Mouse (Mus musculus): ENCODE measurements around the gene Aldh1b1.

Gene Aldh1b1

GRCm38 (mm10) chr4:45824049-45824760 lies 25.4 kb downstream of the Aldh1b1 start:
- H3K9me3 ChIP-seq (ENCODE audit: low read length): no peaks in the 10 kb centered on the region
- H3K4me3 ChIP-seq (replicated peaks; ENCODE audit: low read length): no peak overlapping the region
- H3K4me1 ChIP-seq (replicated peaks; ENCODE audit: low read depth, low read length): peaks cover 51% of the 10 kb centered on the region
- H3K36me3 ChIP-seq (ENCODE audit: insufficient read depth, low read length): no peaks in the 10 kb centered on the region
- H3K27me3 ChIP-seq (ENCODE audit: insufficient read depth, low read length): peaks cover 80% of the 10 kb centered on the region
- TF ChIP-seq CTCF (conservative IDR thresholded peaks at IDR 0.05; ENCODE audit: low read length): no peak
- no peak for TF ChIP-seq POU5F1 (IDR thresholded peaks at IDR 0.05; ENCODE audit: borderline replicate concordance, low read length)
- no peak for TF ChIP-seq NANOG (IDR thresholded peaks at IDR 0.05; ENCODE audit: borderline replicate concordance, low read length)

DNA sequence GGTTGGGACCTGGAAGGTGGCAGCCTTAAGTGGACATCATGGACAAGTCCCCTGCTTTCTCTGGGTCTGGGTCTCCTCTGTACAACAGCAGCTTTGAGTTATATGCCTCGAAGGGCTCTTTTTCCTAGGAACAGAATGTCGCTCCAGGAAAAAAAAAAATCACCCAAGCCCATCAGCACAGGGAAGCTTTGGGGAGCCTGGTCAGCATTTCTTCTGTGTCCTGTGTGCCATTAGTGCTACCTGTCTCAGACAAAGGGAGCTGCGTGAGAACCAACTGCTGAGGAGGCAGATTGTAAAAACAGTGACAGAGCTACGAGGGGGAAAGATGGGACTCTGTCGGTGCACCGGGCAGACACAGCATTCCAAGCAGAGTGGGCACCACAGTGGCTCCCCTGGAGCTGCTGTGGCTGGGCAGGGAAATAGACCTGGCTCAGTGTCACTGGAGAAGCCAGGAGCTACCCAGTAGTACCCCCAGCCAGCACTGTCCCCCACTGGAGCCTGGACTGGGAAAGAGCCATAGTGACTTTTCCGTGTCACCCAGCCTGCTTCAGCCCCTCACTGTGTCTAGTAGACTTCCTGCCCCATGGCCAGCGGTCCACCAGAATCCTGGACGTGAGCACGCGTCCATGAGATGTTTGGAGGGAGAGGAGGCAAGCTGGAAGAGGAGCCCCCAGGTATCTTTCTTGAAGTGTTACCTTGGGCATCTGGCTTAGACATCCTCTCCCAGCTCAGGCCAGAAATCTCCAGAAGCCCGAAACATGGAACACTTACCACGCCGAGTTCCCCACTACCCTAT lies 26.1 kb downstream of the Aldh1b1 start:
- Histone ChIP-seq H3K9me3 (ENCODE audit: low read length) (no peaks in the 10 kb centered on the region), H3K36me3 (ENCODE audit: insufficient read depth, low read length) (no peaks in the 10 kb centered on the region), H3K4me3 (replicated peaks; ENCODE audit: low read length) (no peak overlapping the region), H3K27me3 (ENCODE audit: insufficient read depth, low read length) (peaks cover 88% of the 10 kb centered on the region), H3K4me1 (replicated peaks; ENCODE audit: low read depth, low read length) (peaks cover 51% of the 10 kb centered on the region)
- TF ChIP-seq NANOG (IDR thresholded peaks at IDR 0.05; ENCODE audit: borderline replicate concordance, low read length): no peak
- no peak for TF ChIP-seq POU5F1 (IDR thresholded peaks at IDR 0.05; ENCODE audit: borderline replicate concordance, low read length)
- TF ChIP-seq CTCF (conservative IDR thresholded peaks at IDR 0.05; ENCODE audit: low read length): no peak

GRCm38 (mm10) chr4:45826275-45827040 lies 27.6 kb downstream of the Aldh1b1 start, which contains the start of gene Igfbpl1:
Gene Igfbpl1, minus strand, starts transcription at chr4:45826923.
- TF ChIP-seq CTCF (conservative IDR thresholded peaks at IDR 0.05; ENCODE audit: low read length) (no peak), NANOG (IDR thresholded peaks at IDR 0.05; ENCODE audit: borderline replicate concordance, low read length) (no peak), POU5F1 (IDR thresholded peaks at IDR 0.05; ENCODE audit: borderline replicate concordance, low read length) (no peak)
- Histone ChIP-seq H3K4me3 (replicated peaks; ENCODE audit: low read length) (peak within 1 kb of the TSS; percentile 84), H3K27me3 (ENCODE audit: insufficient read depth, low read length) (peaks cover 92% of the 10 kb centered on the region), H3K36me3 (ENCODE audit: insufficient read depth, low read length) (no peaks in the 10 kb centered on the region), H3K4me1 (replicated peaks; ENCODE audit: low read depth, low read length) (peaks cover 53% of the 10 kb centered on the region), H3K9me3 (ENCODE audit: low read length) (no peaks in the 10 kb centered on the region)

DNA sequence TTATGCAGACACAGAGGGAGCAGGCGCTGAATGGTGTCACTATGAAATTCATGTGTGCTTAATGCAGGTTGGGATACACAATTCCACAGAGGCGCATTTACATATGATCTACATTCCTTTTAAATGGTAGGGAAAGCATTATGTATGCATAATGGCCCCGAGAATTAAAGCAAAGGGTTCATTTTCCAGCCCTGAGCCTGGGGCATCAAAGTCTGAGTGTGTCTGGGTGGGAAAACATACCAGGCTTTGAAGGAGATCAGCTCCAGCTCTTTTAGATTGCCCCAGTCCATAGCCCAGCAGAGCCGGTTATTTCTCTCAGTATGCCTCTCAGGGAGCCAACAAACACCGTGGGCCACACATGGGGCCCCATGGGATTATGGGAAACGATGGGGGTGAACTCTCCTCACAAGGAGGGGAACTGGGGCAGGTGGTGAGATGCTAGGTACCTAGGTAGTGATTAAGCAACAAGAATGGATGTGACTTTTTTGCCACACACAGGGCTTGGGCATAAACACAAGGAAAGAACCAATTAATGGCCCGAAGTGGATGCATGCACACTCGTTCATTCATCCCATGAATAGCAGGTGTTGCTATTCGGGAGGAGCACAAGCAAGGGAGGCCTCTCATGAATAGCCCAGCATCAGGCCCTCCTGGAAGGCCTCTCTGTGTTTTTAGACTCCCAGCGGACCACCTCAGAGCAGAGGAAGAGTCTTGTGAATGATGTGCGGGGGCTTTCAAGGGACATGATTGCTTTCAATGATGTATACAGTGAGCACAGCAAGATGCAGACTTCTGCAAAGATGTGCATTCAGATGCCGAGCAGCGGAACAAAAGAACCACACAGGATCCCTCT lies 31.3 kb downstream of the Aldh1b1 start:
- no peak for TF ChIP-seq POU5F1 (IDR thresholded peaks at IDR 0.05; ENCODE audit: borderline replicate concordance, low read length)
- TF ChIP-seq CTCF (conservative IDR thresholded peaks at IDR 0.05; ENCODE audit: low read length): no peak
- TF ChIP-seq NANOG (IDR thresholded peaks at IDR 0.05; ENCODE audit: borderline replicate concordance, low read length): peak; percentile 42; the same call in 1 of the 2 replicates
- H3K36me3 ChIP-seq (ENCODE audit: insufficient read depth, low read length): no peaks in the 10 kb centered on the region
- H3K27me3 ChIP-seq (ENCODE audit: insufficient read depth, low read length): peaks cover 64% of the 10 kb centered on the region
- H3K4me1 ChIP-seq (replicated peaks; ENCODE audit: low read depth, low read length): peaks cover 48% of the 10 kb centered on the region
- no peak overlapping the region for H3K4me3 ChIP-seq (replicated peaks; ENCODE audit: low read length)
- H3K9me3 ChIP-seq (ENCODE audit: low read length): peaks cover 6% of the 10 kb centered on the region; the same call in 1 of the 2 replicates

DNA sequence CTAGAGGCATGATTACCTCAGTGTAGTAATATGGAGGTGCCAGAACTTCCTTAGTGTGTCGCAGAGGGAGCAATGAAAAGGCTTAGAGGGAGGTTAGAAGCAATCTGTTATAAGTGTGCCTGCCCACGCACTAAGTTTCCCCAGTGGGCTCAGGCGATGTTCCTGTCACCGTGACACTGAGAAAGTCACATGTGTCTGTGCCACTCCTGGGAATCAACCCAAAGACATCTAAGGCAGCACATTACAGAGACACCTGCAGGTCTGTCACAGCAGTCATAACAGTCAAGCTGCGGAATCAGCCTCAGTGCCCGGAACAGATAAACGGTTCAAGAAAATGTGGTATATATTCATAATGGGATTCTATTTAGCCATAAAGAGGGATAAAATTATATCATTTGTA lies 33.2 kb downstream of the Aldh1b1 start:
- Histone ChIP-seq H3K4me1 (replicated peaks; ENCODE audit: low read depth, low read length) (peaks cover 41% of the 10 kb centered on the region), H3K36me3 (ENCODE audit: insufficient read depth, low read length) (no peaks in the 10 kb centered on the region), H3K9me3 (ENCODE audit: low read length) (peaks cover 20% of the 10 kb centered on the region), H3K4me3 (replicated peaks; ENCODE audit: low read length) (no peak overlapping the region), H3K27me3 (ENCODE audit: insufficient read depth, low read length) (peaks cover 47% of the 10 kb centered on the region)
- TF ChIP-seq POU5F1 (IDR thresholded peaks at IDR 0.05; ENCODE audit: borderline replicate concordance, low read length): no peak
- TF ChIP-seq NANOG (IDR thresholded peaks at IDR 0.05; ENCODE audit: borderline replicate concordance, low read length): no peak
- TF ChIP-seq CTCF (conservative IDR thresholded peaks at IDR 0.05; ENCODE audit: low read length): no peak

- TF ChIP-seq NANOG (IDR thresholded peaks at IDR 0.05; ENCODE audit: borderline replicate concordance, low read length): no peak
- Histone ChIP-seq H3K9me3 (ENCODE audit: low read length) (peaks cover 20% of the 10 kb centered on the region), H3K36me3 (ENCODE audit: insufficient read depth, low read length) (no peaks in the 10 kb centered on the region), H3K4me1 (replicated peaks; ENCODE audit: low read depth, low read length) (peaks cover 39% of the 10 kb centered on the region), H3K4me3 (replicated peaks; ENCODE audit: low read length) (no peak overlapping the region), H3K27me3 (ENCODE audit: insufficient read depth, low read length) (peaks cover 32% of the 10 kb centered on the region)
Observed at GRCm38 (mm10) chr4:45833461-45833860, 34.6 kb downstream of the Aldh1b1 start.

DNA sequence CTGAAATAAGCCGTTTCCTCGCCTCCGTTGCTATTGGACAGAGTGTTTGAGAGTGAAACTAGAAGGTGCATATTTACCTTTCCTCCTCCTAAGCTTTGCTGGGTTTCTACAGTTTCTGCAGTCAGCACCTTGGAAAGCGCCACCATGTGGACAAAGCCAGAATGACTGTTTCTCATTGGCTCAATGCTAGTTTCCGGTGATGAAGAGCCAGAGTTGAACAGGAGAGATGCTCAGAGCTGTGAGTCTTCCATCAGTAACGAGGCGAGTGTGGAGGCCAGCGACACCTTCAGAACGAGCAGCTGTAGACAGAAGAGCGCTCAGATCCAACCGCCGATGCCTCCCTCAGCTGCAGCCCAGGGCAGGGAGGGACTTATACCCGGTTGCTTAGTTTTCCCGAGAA lies 45.5 kb downstream of the Aldh1b1 start:
- Histone ChIP-seq H3K36me3 (ENCODE audit: insufficient read depth, low read length) (no peaks in the 10 kb centered on the region), H3K9me3 (ENCODE audit: low read length) (peaks cover 16% of the 10 kb centered on the region), H3K4me1 (replicated peaks; ENCODE audit: low read depth, low read length) (peaks cover 16% of the 10 kb centered on the region), H3K27me3 (ENCODE audit: insufficient read depth, low read length) (peaks cover 36% of the 10 kb centered on the region), H3K4me3 (replicated peaks; ENCODE audit: low read length) (peak overlapping the region; percentile 46)
- TF ChIP-seq CTCF (conservative IDR thresholded peaks at IDR 0.05; ENCODE audit: low read length): peak; percentile 50
- TF ChIP-seq NANOG (IDR thresholded peaks at IDR 0.05; ENCODE audit: borderline replicate concordance, low read length): no peak

All from E14TG2a.4 (cell line).